Mouse (Mus musculus) liver, embryonic 11.5 days (tissue): Measurements from ENCODE around the gene Vmn2r100. TPM values are rescaled to one million over a fixed set of nuclear protein-coding genes. Genes with fewer than 3 reads are reported as not detected.

Source experiments
- ATAC-seq: fragments of 200-750 bp; cut with Nextera tagmentation; replicated peaks from 2 replicates; pipeline ENCODE4 v1.8.0; 2017; ENCODE audit warnings: moderate number of reproducible peaks, mild to moderate bottlenecking, moderate TSS enrichment, moderate library complexity; ENCODE audit not compliant: low FRiP score
- DNase-seq: peaks from one replicate; pipeline ENCODE4 v3.0.0-alpha.2; 2017; ENCODE audit warnings: low spot score
- H3K27ac ChIP-seq: fragments of 300-500 bp; sonication (generic); 2 replicates; pipeline ENCODE4 v1.5.1; 2014; ENCODE audit warnings: mild to moderate bottlenecking, low read depth, low read length, control low read depth
- H3K27me3 ChIP-seq: fragments of 300-500 bp; sonication (generic); replicated peaks from 2 replicates; pipeline ENCODE4 v1.6.1; 2014; ENCODE audit warnings: low read length, mixed read lengths; ENCODE audit not compliant: control insufficient read depth, insufficient read depth
- H3K36me3 ChIP-seq: fragments of 300-500 bp; sonication (generic); 2 replicates; pipeline ENCODE4 v1.6.1; 2014; ENCODE audit warnings: mild to moderate bottlenecking, low read length, moderate library complexity, mixed read lengths; ENCODE audit not compliant: control insufficient read depth, insufficient read depth
- H3K4me1 ChIP-seq: fragments of 300-500 bp; sonication (generic); replicated peaks from 2 replicates; pipeline ENCODE4 v1.6.1; 2014; ENCODE audit warnings: low read length, mixed read lengths; ENCODE audit not compliant: control insufficient read depth, insufficient read depth
- H3K4me2 ChIP-seq: fragments of 300-500 bp; sonication (generic); 2 replicates; pipeline ENCODE4 v1.6.1; 2014; ENCODE audit warnings: mild to moderate bottlenecking, control low read depth, moderate library complexity
- H3K4me3 ChIP-seq: fragments of 300-500 bp; sonication (generic); 2 replicates; pipeline ENCODE4 v1.5.1; 2014; ENCODE audit warnings: low read depth, low read length, control low read depth
- H3K9ac ChIP-seq: fragments of 300-500 bp; sonication (generic); 2 replicates; pipeline ENCODE4 v1.6.1; 2014; ENCODE audit warnings: low read depth, low read length, control low read depth
- H3K9me3 ChIP-seq: fragments of 300-500 bp; sonication (generic); 2 replicates; pipeline ENCODE4 v1.6.1; 2016; ENCODE audit warnings: low read length, inconsistent platforms, mixed read lengths; ENCODE audit not compliant: control insufficient read depth
- polyA plus RNA-seq: library from polyadenylated mRNA; unstranded; fragments of >200 nt; fragmentation: Nextera tagmentation; extraction: Ambion mirVana; gene quantifications from 2 replicates; pipeline ENCODE4 v1.2.1, GENCODE M21; 2014

The Vmn2r100 gene
- not detected in 2 replicates for polyA plus RNA-seq

- no peak within 1 kb of the TSS for H3K4me3 ChIP-seq
- no peak within 1 kb of the TSS for H3K4me2 ChIP-seq
- no peaks in the 10 kb centered on the region for H3K4me1 ChIP-seq
- DNase-seq = no peak
- no peak within 1 kb of the TSS for H3K9ac ChIP-seq
- H3K27me3 ChIP-seq = no peaks in the 10 kb centered on the region
- no peak within 1 kb of the TSS for H3K27ac ChIP-seq
- H3K9me3 ChIP-seq = no peaks in the 10 kb centered on the region
- H3K36me3 ChIP-seq = no peaks in the 10 kb centered on the region
- ATAC-seq = no peak
These were observed at the start of gene Vmn2r100 for GRCm38 (mm10) chr17:19504432-19504831. Gene Vmn2r100, plus strand, starts transcription at chr17:19504732.

- Histone ChIP-seq H3K27me3 (no peaks in the 10 kb centered on the region), H3K9me3 (peaks cover 5% of the 10 kb centered on the region), H3K4me2 (no peak overlapping the region), H3K4me1 (no peaks in the 10 kb centered on the region), H3K27ac (no peak overlapping the region), H3K4me3 (no peak overlapping the region), H3K9ac (no peak overlapping the region), H3K36me3 (no peaks in the 10 kb centered on the region)
- DNase-seq (no peak), ATAC-seq (no peak)
These were observed 21.7 kb upstream of the Vmn2r100 start for GRCm38 (mm10) chr17:19482866-19483265.

GRCm38 (mm10) chr17:19576927-19577326 lies 72.4 kb downstream of the Vmn2r100 start, which contains the start of gene Vmn2r101:
Gene Vmn2r101, plus strand, starts transcription at chr17:19577227.
- H3K36me3 ChIP-seq = no peaks in the 10 kb centered on the region
- 0 out of 2 replicates have a peak, but pooled peaks cover 2% of the 10 kb centered on the region for H3K9me3 ChIP-seq
- no peaks in the 10 kb centered on the region for H3K27me3 ChIP-seq
- H3K9ac ChIP-seq = no peak within 1 kb of the TSS
- no peak within 1 kb of the TSS for H3K27ac ChIP-seq
- no peak for ATAC-seq
- H3K4me2 ChIP-seq = no peak within 1 kb of the TSS
- no peaks in the 10 kb centered on the region for H3K4me1 ChIP-seq
- no peak for DNase-seq
- no peak within 1 kb of the TSS for H3K4me3 ChIP-seq

Other genes with a start within 250 kb of the Vmn2r100 start
- gene Vmn2r99, start 142.8 kb upstream of the Vmn2r100 start, polyA plus RNA-seq = not detected in 2 replicates
- gene Vmn2r101, start 72.5 kb downstream of the Vmn2r100 start, polyA plus RNA-seq = not detected in 2 replicates
- not detected in 2 replicates for gene Vmn2r102, start 155.6 kb downstream of the Vmn2r100 start, polyA plus RNA-seq